Mouse (Mus musculus) C2C12 (cell line): ENCODE measurements around the gene Cdh22.

Source experiments
- CTCF ChIP-seq: IDR thresholded peaks from one replicate; pipeline ENCODE4 v1.5.1; 2011; ENCODE audit not compliant: control insufficient read depth, insufficient read depth, insufficient read length
- FOSL1 ChIP-seq: IDR thresholded peaks from one replicate; pipeline ENCODE4 v1.8.0; 2011; ENCODE audit warnings: mild to moderate bottlenecking, low read length; ENCODE audit not compliant: poor library complexity, insufficient read depth, severe bottlenecking
- MAX ChIP-seq: IDR thresholded peaks from one replicate; pipeline ENCODE4 v1.6.1; 2011; ENCODE audit warnings: mild to moderate bottlenecking, control low read depth
- MYOD1 ChIP-seq: IDR thresholded peaks from one replicate; pipeline ENCODE4 v1.6.1; 2011; ENCODE audit warnings: low read depth; ENCODE audit not compliant: control insufficient read depth, insufficient read length
- MYOG ChIP-seq: IDR thresholded peaks from one replicate; pipeline ENCODE4 v1.6.1; 2011; ENCODE audit not compliant: control insufficient read depth, insufficient read length; ENCODE audit errors: extremely low read depth
- USF1 ChIP-seq: IDR thresholded peaks from one replicate; pipeline ENCODE4 v1.6.1; 2011; ENCODE audit warnings: low read depth, mild to moderate bottlenecking, control low read depth, moderate library complexity

DNA sequence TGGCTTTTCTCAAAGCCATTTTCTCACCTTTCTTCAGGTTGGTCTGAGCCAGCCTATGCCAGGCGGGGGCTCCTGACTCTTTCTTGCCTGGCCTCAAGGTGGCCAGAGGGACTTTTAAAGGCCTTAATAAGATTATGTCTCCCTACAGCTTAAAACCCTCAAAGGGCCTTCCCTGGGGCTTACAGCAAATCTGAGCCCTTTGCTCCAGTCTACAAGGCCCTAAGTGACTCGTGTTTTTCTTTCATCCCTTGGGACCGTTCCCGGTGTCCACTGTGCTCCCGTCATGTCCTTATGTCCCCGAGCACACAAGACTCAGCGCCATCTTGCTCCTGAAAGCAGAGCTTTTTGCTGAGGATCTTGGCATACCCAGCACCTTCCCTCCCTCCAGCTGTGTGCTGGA, 153.4 kb downstream of the Cdh22 start:
- TF ChIP-seq CTCF (no peak), MAX (no peak), MYOG (no peak), USF1 (no peak), FOSL1 (no peak), MYOD1 (no peak)
